Mouse (Mus musculus): ENCODE results near the gene Umad1. TPM values are rescaled to one million over a fixed set of nuclear protein-coding genes. Genes with fewer than 3 reads are reported as not detected.

Umad1 gene
- polyA plus RNA-seq, 1 experiment = 5.9 TPM

DNA sequence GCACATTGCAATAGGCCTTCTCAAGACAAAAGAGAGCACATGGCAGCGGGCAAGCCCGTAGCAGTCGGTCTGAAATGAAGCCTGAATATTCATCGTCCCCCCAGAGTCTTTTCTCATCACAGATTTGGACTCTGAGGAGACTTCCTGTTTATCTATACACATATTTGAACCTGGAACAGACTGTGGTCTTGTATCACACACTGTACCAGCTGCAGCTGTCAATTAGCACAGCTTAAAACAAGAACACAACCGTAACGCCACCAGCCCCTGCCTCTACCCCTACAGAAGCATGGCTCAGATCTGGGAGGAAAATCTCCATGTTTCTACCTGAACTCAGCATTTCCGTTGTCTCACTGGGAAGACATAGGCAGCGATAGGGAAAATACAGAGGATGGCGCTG is 174.1 kb downstream of the Umad1 start:
- Histone ChIP-seq H3K4me2 (ENCODE audit: low read depth) (no peak overlapping the region), H3K79me2 (ENCODE audit: control insufficient read depth, insufficient read depth) (no peaks in the 10 kb centered on the region), H3ac (ENCODE audit: control insufficient read depth, insufficient read length) (no peak overlapping the region), H3K27me3 (ENCODE audit: control insufficient read depth, insufficient read depth, insufficient read length) (no peaks in the 10 kb centered on the region), H3K4me3 (no peak overlapping the region), H3K36me3 (ENCODE audit: control insufficient read depth, insufficient read depth) (no peaks in the 10 kb centered on the region)
- no peak for TF ChIP-seq POLR2A (IDR thresholded peaks at IDR 0.05; ENCODE audit: insufficient read length, low read depth)
- TF ChIP-seq E2F4 (IDR thresholded peaks at IDR 0.05; ENCODE audit: insufficient read depth) = no peak
- peak in 1 of 3 experiments; percentile 19 for TF ChIP-seq MYOD1 (IDR thresholded peaks at IDR 0.05; ENCODE audit: control insufficient read depth in 1 of 3, insufficient read length in 2 of 3, low read depth in 2 of 3)

DNA sequence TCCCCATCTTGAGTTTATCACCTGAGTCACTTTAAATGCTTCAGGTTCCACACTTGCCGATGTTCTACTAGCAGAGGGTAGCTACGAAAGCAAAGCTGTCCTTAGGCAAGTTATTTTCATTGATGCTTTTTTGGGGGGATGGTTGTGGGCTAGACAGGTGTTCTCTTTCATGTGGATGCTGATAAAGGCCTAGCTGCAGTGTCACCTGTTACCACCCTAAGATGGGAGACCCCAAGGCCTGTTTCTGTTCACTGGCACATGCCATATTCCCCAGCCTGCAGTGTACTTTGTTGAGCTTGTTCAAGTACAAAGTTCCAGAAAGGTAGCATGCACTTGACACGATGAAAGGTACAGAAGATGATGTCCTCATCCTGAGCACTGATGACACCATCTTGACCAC is 178.8 kb downstream of the Umad1 start:
- H3K4me3 ChIP-seq = no peak overlapping the region
- no peaks in the 10 kb centered on the region for H3K79me2 ChIP-seq (ENCODE audit: control insufficient read depth, insufficient read depth)
- no peak for TF ChIP-seq SRF (IDR thresholded peaks at IDR 0.05; ENCODE audit: control insufficient read depth, insufficient read length, low read depth)
- no peak for TF ChIP-seq TCF3 (IDR thresholded peaks at IDR 0.05; ENCODE audit: insufficient read length, low read depth)
- no peak for TF ChIP-seq CEBPB (IDR thresholded peaks at IDR 0.05; ENCODE audit: insufficient read depth, poor library complexity, severe bottlenecking)
- TF ChIP-seq E2F4 (IDR thresholded peaks at IDR 0.05; ENCODE audit: insufficient read depth) = no peak
- no peak for TF ChIP-seq REST (IDR thresholded peaks at IDR 0.05; ENCODE audit: insufficient read depth, insufficient read length)
- TF ChIP-seq MAX (IDR thresholded peaks at IDR 0.05; ENCODE audit: low read depth) = no peak
- TF ChIP-seq POLR2AphosphoS2 (IDR thresholded peaks at IDR 0.05; ENCODE audit: insufficient read length, low read depth) = no peak
- TF ChIP-seq TCF12 (IDR thresholded peaks at IDR 0.05; ENCODE audit: insufficient read depth, poor library complexity, severe bottlenecking) = no peak
- TF ChIP-seq MYOD1 (IDR thresholded peaks at IDR 0.05; ENCODE audit: control insufficient read depth in 1 of 3, insufficient read length in 2 of 3, low read depth in 2 of 3) = no peak
- no peak for TF ChIP-seq POLR2A (IDR thresholded peaks at IDR 0.05; ENCODE audit: insufficient read length, low read depth)
- TF ChIP-seq MYOG (IDR thresholded peaks at IDR 0.05; ENCODE audit: control insufficient read depth in 1 of 3, insufficient read depth in 1 of 3, insufficient read length in 2 of 3, low read depth in 2 of 3) = no peak
- no peak for TF ChIP-seq USF1 (IDR thresholded peaks at IDR 0.05; ENCODE audit: low read depth)
- no peaks in the 10 kb centered on the region for H3K27me3 ChIP-seq (ENCODE audit: control insufficient read depth, insufficient read depth, insufficient read length)
- no peak overlapping the region for H3ac ChIP-seq (ENCODE audit: control insufficient read depth, insufficient read length)
- H3K36me3 ChIP-seq (ENCODE audit: control insufficient read depth, insufficient read depth) = no peaks in the 10 kb centered on the region
- no peak overlapping the region for H3K4me2 ChIP-seq (ENCODE audit: low read depth)

DNA sequence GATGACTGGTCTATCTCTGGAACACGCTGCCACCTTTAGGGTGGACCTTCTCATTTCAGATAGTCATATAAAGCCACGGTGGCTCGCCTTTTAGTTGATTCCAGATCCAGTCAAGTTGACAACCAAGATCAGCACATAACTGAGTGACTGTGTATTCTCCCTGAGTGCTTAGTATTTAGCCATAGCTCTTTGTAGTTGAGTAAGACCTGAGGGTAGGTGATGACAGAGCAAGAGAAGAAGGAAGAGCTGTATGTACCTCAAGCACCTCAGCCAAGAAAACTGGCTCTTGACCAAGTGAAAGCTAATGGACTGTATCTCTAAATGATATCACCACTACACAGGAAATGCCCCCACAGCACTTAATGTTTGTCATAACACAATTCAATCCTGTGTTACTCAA is 182.7 kb downstream of the Umad1 start:
- Histone ChIP-seq H3K4me2 (ENCODE audit: low read depth) (no peak overlapping the region), H3K79me2 (ENCODE audit: control insufficient read depth, insufficient read depth) (no peaks in the 10 kb centered on the region), H3K4me3 (no peak overlapping the region), H3K36me3 (ENCODE audit: control insufficient read depth, insufficient read depth) (no peaks in the 10 kb centered on the region), H3K27me3 (ENCODE audit: control insufficient read depth, insufficient read depth, insufficient read length) (no peaks in the 10 kb centered on the region), H3ac (ENCODE audit: control insufficient read depth, insufficient read length) (no peak overlapping the region)
- TF ChIP-seq MAX (IDR thresholded peaks at IDR 0.05; ENCODE audit: low read depth) = no peak
- no peak for TF ChIP-seq MYOD1 (IDR thresholded peaks at IDR 0.05; ENCODE audit: control insufficient read depth in 1 of 3, insufficient read length in 2 of 3, low read depth in 2 of 3)
- no peak for TF ChIP-seq SRF (IDR thresholded peaks at IDR 0.05; ENCODE audit: control insufficient read depth, insufficient read length, low read depth)

DNA sequence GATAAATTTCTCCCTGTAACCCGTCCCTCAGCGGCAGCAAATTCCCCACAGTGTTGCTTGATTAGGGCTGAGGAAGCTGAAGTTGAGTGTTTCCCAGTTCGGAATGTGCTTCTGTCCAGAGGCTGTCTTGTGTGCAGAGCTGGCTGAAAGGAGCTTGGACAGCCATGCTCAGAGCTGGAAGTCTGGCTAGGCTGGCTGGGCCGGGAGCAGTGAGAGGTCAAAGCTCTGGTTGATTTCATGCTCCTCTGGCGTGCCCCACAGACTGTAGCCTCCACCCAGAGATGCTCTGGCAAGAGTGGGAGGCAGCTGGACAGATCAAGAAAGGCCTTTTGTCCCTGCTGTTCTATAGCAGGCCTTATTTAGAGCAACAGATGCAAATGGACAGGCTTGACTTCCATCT is 187.7 kb downstream of the Umad1 start:
- TF ChIP-seq MYOG (IDR thresholded peaks at IDR 0.05; ENCODE audit: control insufficient read depth in 1 of 3, insufficient read depth in 1 of 3, insufficient read length in 2 of 3, low read depth in 2 of 3) (no peak), MYOD1 (IDR thresholded peaks at IDR 0.05; ENCODE audit: control insufficient read depth in 1 of 3, insufficient read length in 2 of 3, low read depth in 2 of 3) (peak in 1 of 3 experiments; percentile 13)
- Histone ChIP-seq H3K36me3 (ENCODE audit: control insufficient read depth, insufficient read depth) (no peaks in the 10 kb centered on the region), H3K4me3 (no peak overlapping the region), H3K79me2 (ENCODE audit: control insufficient read depth, insufficient read depth) (no peaks in the 10 kb centered on the region), H3K27me3 (ENCODE audit: control insufficient read depth, insufficient read depth, insufficient read length) (no peaks in the 10 kb centered on the region), H3ac (ENCODE audit: control insufficient read depth, insufficient read length) (no peak overlapping the region), H3K4me2 (ENCODE audit: low read depth) (peak overlapping the region; percentile 34)

DNA sequence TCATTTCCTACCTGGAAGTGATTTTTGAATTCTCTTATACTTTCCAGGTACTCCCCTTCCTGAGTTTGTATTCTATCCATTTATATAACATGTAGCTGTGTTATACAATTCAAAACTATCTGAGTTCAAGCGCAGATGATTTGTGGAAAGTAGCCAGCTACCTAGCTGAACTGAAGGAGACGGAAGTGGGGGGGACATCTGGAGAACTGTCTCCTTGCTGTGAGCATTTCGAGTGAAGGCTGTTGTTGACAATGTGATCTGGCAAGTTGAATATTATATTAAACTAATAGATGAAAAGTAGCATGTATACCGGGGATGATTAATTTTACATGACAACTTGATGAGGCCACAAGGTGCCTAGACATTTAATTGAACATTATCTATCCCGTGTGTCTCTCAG is 196.5 kb downstream of the Umad1 start:
- Histone ChIP-seq H3ac (ENCODE audit: control insufficient read depth, insufficient read length) (no peak overlapping the region), H3K79me2 (ENCODE audit: control insufficient read depth, insufficient read depth) (no peaks in the 10 kb centered on the region), H3K27me3 (ENCODE audit: control insufficient read depth, insufficient read depth, insufficient read length) (no peaks in the 10 kb centered on the region), H3K4me3 (no peak overlapping the region), H3K36me3 (ENCODE audit: control insufficient read depth, insufficient read depth) (no peaks in the 10 kb centered on the region), H3K4me2 (ENCODE audit: low read depth) (no peak overlapping the region)
- no peak for TF ChIP-seq SRF (IDR thresholded peaks at IDR 0.05; ENCODE audit: control insufficient read depth, insufficient read length, low read depth)
- TF ChIP-seq CEBPB (IDR thresholded peaks at IDR 0.05; ENCODE audit: insufficient read depth, poor library complexity, severe bottlenecking) = no peak
- TF ChIP-seq REST (IDR thresholded peaks at IDR 0.05; ENCODE audit: insufficient read depth, insufficient read length) = no peak
- TF ChIP-seq POLR2AphosphoS2 (IDR thresholded peaks at IDR 0.05; ENCODE audit: insufficient read length, low read depth) = no peak
- no peak for TF ChIP-seq POLR2A (IDR thresholded peaks at IDR 0.05; ENCODE audit: insufficient read length, low read depth)
- no peak for TF ChIP-seq MYOD1 (IDR thresholded peaks at IDR 0.05; ENCODE audit: control insufficient read depth in 1 of 3, insufficient read length in 2 of 3, low read depth in 2 of 3)
- no peak for TF ChIP-seq MAX (IDR thresholded peaks at IDR 0.05; ENCODE audit: low read depth)

DNA sequence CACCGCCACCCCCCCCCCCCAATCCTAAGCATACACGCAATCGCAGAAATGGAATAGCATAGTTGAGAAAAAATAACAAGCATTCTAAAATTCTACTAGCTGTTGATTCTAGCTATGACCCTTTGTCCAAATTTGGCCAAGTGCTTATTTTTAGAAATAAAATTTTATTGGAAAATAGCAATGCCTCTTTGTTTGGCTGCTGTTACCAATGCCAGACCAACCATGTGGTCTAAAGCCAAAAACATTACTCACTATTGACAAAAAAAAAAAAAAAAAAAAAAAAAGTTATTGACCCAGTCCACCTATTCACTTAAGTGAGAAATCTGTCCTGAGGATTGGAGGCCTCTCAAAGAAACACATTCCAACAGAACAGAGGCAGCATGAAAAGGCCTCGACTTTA is 199.5 kb downstream of the Umad1 start:
- Histone ChIP-seq H3K27me3 (ENCODE audit: control insufficient read depth, insufficient read depth, insufficient read length) (no peaks in the 10 kb centered on the region), H3K79me2 (ENCODE audit: control insufficient read depth, insufficient read depth) (no peaks in the 10 kb centered on the region), H3K4me2 (ENCODE audit: low read depth) (no peak overlapping the region), H3K36me3 (ENCODE audit: control insufficient read depth, insufficient read depth) (no peaks in the 10 kb centered on the region), H3ac (ENCODE audit: control insufficient read depth, insufficient read length) (no peak overlapping the region), H3K4me3 (no peak overlapping the region)
- TF ChIP-seq REST (IDR thresholded peaks at IDR 0.05; ENCODE audit: insufficient read depth, insufficient read length) (no peak), E2F4 (IDR thresholded peaks at IDR 0.05; ENCODE audit: insufficient read depth) (no peak), TCF12 (IDR thresholded peaks at IDR 0.05; ENCODE audit: insufficient read depth, poor library complexity, severe bottlenecking) (no peak), POLR2A (IDR thresholded peaks at IDR 0.05; ENCODE audit: insufficient read length, low read depth) (no peak), MAX (IDR thresholded peaks at IDR 0.05; ENCODE audit: low read depth) (no peak), MYOG (IDR thresholded peaks at IDR 0.05; ENCODE audit: control insufficient read depth in 1 of 3, insufficient read depth in 1 of 3, insufficient read length in 2 of 3, low read depth in 2 of 3) (no peak), TCF3 (IDR thresholded peaks at IDR 0.05; ENCODE audit: insufficient read length, low read depth) (no peak), USF1 (IDR thresholded peaks at IDR 0.05; ENCODE audit: low read depth) (no peak), SRF (IDR thresholded peaks at IDR 0.05; ENCODE audit: control insufficient read depth, insufficient read length, low read depth) (no peak), POLR2AphosphoS2 (IDR thresholded peaks at IDR 0.05; ENCODE audit: insufficient read length, low read depth) (no peak), CEBPB (IDR thresholded peaks at IDR 0.05; ENCODE audit: insufficient read depth, poor library complexity, severe bottlenecking) (no peak), MYOD1 (IDR thresholded peaks at IDR 0.05; ENCODE audit: control insufficient read depth in 1 of 3, insufficient read length in 2 of 3, low read depth in 2 of 3) (no peak)
